Mouse (Mus musculus) right cerebral cortex, postnatal 4 days (tissue): ENCODE data around the gene R3hdm2.
A peak's percentile ranks its signal among the peaks of the same experiment; 100 is the strongest.

Experiments used
- DNase-seq: peaks from one replicate; pipeline ENCODE4 v3.0.0-alpha.2; 2022

Gene R3hdm2

DNA sequence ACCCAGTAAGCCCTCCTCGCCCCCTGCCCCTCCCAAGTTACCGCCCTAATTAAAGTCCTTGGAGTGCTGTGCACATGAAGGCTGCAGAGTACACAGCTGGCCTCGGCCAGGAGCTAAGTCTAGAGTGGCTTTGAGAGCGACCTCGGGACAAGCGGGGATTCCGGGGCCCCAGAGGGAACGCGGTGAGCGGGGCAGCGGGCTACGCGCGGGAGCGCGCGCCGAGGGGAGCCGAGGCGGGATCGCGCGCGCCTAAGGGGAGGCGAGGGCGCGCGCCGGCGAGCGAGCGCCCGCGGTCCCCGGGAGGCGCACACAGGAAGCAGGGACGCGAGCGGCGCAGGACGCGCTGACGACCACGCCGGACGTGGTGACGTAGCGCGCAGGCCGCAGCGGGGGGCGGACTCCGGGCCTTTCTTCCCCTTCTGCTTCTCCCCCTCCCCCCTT, at the start of gene R3hdm2:
Gene R3hdm2, plus strand, starts transcription at position 77 of the 441 bp plus-strand sequence.
- peak; percentile 91 for DNase-seq

DNA sequence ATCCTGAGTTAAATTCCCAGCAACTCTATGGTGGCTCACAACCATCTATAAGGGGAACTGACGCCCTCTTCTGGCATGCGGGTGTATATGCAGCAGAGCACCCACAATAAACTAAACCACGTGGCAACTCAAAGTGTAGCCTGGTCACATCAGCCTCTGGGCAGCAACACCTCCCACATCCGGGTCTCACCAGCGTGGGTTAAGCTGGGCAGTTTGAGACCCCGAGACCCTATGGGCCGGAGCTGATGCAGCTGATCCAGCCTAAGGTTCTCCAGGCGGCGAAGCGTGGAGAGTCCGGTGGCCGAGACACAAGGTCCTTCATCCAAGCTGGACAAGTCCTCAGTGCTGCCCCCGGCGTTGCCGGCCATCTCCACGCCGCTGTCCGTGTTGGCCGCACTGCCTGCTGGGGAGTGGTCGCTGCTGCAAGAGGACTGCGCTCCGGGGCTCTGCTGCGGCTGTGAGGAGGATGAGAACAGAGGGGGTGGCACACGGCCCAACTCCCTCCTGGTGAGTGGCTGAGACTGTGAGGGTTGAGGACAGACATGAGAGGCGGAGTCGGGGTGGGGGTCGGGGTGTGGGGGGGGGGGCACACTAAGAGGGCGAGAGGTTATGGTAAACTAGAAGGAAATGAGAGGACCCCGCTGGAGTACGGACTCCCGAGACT, 47.8 kb upstream of the R3hdm2 start:
- no peak for DNase-seq

DNA sequence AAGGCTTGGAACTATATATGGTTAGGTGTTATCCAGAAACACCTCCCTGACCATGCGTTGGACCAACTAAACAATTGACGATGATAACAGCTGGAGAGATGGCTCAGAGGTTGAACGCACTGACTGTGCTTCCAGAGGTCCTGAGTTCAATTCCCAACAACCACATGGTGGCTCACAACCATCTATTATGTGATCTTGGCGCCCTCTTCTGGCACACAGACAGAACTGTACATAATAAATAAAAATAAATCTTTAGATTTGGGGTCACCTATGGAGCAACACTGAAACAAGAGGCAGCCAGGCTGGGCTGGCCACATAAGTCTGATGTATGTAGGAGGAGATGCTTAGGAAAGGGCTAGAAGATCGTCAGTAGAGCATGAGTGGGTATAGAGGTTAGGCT, 47.0 kb upstream of the R3hdm2 start:
- no peak for DNase-seq

DNA sequence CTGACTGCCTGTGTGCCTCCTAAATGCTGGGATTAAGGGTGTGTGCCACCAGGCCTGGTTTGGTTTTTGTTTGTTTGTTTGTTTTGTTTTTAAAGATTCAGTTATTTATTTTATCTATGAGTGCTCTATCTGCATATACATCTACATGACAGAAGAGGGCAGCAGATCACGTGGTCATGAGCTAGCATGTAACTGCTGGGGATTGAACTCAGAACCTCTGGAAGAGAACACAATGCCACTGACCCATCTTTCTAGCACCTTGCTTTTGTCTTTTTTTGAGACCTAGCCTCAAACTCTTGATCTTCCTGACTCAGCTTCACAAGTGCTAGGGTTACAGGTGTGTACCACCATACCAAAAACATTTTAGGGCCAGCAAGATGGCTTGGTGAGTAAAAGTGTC, 44.9 kb upstream of the R3hdm2 start:
- DNase-seq: no peak

DNA sequence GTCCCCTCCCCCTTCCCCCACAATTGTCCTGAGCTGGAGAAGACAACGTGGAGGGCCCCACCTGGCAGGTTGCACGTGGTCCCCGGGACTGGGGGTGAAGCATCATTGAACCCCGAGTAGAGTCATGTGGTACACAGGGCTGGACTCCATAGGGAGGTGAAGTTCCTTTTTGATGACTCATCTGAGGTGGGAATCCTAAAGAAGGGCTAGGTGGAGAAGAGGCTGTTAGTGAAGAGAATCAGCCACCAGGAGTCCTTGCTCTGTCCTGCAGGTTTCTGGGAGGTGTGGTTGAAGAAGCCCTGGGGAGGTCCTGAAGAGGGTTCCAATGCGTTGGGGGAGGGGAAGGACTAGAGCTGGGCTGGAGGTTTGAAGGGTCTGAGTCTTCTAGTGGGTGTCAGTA, 43.2 kb upstream of the R3hdm2 start:
- DNase-seq: no peak

DNA sequence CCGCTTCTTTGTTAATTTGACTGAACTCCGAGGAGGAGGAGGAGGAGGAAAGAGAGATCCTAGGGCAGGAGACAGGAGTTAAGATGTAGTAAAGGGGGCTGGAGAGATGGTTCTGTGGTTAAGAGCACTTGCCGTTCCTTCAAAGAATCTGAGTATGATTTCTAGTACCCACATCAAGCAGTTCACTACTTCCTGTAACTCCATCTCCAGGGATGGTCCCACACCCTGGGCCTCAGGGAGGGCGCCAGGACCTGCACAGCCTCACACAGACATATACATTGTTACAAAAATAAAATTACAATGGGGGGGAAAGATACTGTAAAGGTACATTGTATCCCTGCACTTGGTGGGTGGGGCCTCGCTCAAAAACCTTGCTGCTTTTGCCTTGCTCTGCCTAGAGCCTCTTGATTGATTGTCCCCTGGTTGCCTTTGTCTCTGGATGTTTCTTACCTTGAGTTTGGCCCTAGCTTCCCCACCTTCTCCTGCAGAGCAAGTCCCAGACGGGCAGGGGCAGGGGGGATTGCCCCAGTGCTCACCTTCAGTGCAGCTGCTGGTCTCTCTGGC, 42.5 kb upstream of the R3hdm2 start:
- DNase-seq: no peak

DNA sequence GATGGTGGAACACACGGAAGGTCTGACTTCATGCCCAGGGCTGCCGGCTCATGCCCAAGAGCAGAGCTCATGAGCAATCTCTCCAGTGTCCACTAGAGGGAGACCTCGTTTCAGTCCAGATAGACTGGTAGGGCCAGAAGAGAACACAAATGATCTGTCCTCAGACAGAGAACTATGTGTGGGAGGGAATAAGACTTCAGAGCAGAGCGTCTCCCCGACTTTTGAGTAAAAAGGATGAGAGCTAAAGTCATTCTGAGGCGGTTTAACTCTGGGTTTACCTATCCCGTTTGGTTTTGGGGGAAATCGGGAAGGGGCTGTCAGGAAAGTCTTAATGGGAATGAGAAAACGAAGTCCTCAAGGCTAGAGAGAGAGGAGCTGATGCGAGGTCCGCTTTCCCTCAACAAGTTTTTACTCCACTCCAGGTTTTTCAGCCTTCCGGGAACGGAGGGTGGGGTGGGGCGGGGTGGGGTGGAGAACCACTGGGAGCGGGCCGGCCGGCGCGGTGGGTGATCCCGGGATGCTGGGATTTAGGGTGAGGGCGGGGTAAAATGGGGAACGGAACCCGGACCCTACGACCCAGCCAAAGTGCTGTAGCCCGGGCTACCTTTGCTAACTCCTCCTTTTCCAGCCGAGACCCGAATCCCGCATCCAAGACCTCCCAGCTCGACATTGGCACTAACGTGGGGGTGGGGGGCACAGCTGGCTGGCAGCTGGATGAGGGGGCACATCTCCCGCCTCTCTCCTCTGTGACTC, 41.0 kb upstream of the R3hdm2 start:
- DNase-seq: peak; percentile 79

DNA sequence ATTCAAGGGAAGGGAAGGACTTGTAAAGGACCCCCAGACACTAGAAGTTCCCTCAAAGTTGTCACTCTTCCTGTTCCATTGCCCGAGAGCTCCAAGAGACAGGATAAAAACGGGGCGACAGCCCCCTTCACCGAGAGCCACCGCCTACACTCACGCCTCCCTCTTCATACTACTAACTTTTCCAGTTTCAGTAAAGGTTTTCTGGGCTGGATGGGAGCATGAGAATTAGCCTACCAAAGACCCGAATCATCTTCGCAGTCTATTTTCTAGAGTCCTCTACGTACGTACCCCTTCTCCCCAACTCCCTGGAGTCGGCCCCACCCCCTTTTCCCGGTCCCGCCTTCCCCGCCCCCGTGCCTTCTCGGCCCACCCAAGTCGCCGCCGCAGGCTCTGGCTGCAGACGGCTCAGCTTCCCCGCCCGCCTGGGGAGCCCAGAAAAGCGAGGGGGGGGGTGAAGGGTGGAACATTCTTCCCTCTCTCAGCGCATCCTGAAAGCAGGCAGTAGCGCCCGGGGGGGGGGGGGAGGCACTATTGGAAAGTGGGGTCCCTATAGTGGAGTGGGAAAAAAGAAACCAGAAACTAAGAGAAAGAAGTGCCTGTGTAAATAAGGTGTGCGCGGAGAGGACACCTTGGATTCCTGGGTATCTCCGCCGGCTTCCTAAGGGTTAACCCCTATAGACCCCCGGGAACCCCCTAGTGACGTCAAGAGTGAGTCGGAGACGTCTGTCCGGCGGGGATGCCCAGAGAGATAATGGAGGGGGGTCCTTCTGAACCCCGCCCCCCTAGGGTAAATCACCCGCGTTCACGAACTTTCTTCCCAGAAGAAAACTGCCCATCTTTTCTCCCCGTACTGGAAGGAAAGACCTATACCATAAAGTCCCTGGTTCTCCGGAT, 40.2 kb upstream of the R3hdm2 start:
- DNase-seq: peak; percentile 47

DNA sequence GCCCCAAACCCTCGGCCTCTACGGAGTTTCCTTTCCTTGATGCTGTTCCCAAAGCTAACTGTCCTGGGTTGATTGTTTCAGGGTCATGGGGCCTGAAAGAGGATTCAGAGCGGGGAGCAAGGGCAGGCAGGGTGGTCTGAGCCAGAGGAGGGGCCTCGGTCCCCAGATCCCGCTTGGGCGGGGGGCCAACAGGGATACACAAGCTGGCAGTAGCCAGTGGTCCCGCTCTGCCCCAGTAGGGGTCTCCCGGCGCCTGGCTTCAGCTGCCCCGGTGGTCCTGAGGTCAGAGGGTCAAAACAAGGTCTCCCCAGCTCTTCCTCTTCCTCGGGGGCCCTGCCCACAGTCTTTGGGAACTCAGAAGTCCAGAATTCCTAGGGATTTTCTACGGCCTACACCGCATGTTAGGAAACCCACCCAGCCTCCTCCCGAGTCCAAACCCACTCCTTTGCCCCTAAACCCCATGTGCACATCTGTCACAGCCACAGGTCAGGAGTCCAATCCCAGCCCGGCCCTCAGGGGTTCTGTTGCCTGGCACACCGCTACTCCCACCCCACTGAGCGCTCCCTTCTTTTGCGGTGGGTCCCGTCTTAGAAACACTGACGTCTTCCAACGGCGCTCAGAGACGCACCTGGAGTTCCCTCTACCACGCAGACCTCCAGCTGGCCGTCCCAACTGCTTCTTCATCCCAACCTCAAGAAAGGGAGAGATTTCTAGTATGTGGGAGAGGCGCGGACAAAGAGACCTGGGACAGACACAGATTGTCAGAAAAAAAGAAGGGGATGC, 39.4 kb upstream of the R3hdm2 start:
- DNase-seq: peak; percentile 48

DNA sequence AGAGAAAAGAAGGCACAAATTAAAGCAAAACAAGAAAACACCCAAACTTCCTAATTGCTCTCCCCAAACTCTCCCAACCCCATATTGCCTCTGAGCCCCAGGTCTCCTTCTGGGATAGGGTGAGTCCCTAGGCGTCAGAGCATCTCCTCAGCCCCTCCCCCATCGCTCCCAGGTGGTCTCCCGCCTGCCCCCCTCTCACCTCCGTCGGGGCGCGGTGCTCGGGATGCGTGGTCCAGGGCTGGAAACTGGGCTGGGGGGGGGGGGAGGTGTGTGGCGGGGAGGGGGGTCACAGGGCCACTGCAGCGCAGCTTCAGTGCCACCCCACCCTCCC, 38.8 kb upstream of the R3hdm2 start:
- DNase-seq: no peak

DNA sequence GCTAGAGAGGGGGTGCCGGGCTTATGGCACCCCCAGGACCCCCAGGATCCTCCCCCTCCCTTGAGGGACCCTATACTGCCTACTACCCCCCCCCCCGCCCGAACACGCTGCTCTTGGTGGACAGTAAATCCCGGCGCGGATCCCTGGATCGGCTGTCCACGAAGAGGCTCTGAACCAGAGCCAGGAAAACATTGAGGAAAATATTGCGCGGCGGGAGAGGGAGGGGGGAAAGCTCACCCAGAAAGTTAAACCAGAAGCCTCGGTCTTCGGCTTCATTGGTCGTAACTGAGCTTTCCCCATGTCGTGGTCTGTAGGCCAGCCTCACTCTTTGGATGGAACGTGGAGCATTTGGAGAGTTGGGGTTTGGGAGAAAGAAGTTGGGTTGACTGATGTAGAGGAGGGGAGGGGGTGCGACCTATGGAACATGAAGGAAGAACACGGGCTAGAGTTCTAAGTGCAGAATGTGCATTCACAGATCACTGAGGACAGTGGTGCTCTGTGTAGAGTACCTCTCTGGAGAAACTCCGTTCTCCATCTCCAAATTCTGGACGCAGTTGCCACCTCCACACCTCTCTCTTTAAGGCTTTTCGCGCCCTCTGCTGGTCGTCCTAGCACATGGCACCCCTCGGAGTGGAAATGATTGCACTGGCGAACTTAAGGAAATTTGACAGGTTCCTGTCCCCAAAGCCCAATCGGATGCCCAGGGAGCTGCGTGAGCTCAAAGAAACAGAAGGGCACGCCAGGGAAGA, 38.1 kb upstream of the R3hdm2 start, which contains the start of gene Gli1:
Gene Gli1, minus strand, starts transcription at position 84 of the 749 bp plus-strand sequence.
- DNase-seq: peak; percentile 78

DNA sequence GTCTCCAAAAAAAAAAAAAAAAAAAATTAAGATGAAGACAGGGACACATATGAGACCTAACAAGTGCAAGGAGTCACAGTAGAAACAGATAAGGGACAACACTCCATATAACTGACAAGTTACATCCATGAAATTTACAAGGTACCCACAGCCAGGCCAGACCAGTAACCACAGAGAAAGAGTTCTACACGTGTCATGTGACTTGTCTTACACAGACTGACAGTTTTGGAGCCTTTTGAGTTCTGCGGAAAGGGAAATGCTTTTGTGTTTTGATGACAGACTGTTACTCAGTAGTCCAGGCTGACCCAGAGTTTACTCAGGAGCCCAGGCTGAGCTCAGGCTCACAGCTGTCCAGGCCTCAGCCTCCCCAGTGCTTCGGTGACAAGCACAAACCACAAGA, 37.1 kb upstream of the R3hdm2 start:
- DNase-seq: no peak

DNA sequence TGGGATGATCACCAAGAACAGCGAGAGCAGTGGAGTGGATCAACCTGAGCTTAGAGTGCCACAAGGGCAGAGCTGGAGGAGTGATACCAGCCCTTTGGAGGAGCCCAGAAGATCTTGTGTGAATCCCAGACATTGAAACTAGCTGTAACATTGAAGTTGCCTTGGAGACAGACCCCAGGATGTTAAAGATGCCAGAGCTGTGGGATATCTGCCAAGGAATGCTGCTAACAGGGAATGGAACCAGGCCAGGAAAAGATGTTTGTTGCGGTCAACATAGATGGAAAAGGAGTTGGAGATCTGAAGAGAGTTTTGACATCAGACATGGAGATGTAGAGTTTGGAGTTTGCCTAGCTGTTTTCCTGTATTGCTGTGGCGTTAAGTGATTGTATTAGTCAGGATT, 34.0 kb upstream of the R3hdm2 start:
- DNase-seq: no peak

DNA sequence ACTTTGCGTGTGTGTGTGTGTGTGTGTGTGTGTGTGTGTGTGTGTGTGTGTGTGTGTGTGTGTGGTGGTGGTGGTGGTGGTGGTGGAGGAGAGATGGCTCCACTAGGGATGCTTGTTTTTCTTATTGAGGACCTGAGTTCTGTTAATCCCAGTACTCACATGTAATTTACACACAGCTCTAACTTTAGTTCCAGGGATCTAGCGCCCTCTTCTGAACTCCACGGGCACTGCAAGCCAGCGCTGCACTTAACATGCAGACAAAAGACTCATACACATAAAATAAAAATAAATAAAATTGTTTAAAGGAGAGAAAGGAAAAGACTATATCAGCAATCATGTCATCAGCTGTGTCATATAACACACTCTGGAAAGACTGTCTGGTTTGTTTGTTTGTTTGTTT, 31.2 kb upstream of the R3hdm2 start:
- peak; percentile 45 for DNase-seq

DNA sequence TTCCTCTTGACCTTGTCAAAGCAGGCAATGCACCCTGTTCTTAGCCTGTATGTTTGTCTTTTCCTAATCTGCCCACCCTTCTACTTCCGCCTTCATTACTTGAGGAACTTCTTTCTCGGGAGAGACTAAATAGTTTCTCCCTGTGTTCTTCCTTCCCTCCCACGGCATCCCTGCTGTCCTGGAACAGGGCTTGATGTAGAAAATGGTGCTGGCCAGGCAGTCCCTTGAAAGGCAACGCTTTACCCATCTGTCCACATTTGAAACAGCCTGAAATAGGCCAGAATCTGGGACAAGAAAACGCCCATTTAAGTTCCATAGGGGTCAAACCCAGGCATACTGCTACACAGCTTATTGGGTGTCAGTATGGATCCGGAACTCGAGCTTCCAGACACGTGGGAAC, 30.3 kb upstream of the R3hdm2 start:
- DNase-seq: no peak

DNA sequence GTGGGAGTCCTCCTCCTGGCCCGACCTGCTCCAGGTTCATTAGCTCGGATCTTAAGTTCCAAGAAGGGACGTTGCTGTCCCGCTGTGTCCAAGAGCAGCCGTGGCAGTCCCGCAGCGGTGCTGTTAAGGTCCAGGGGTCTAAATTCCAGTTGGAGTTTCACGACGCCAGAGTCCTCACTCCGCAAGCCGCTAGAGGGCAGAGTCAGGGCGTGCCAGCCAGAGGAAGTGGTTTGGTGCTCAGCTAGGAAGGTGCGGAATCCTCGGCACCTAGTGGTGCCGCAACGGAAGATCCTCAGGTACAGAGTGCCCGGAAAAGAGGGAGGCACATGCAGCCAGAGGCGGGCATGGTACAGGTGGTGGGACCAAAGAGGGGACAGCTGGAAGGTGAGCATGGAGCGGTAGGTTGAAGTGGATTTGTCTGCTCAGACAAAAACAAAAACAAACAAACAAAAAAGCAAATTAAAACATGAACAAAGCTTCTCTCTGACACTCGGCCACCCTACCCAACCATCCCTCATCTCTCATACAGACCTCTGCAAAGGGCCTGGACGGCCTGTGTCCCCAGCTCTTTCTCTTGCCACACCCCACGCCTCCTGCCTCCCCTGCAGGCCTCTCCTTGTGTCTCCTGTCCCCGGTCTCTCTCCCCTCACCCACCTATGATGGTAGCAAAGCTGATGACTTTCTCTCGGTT, 29.4 kb upstream of the R3hdm2 start:
- peak; percentile 70 for DNase-seq

DNA sequence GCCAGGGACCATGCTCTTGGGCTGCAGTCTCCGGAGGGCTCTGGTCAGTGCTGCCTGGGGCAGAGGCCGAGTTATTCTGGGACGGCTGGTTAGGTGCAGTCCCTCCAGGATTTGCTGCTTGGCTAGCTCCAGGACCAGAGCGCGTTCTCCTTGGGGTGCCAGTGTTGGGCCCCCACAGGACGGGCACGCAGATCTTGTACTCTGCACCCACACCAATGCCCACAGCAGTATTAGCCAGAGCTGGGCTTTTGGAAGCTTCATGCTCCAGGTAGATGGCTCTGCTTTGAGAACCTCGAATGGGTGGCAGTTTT, 28.9 kb upstream of the R3hdm2 start:
- no peak for DNase-seq

DNA sequence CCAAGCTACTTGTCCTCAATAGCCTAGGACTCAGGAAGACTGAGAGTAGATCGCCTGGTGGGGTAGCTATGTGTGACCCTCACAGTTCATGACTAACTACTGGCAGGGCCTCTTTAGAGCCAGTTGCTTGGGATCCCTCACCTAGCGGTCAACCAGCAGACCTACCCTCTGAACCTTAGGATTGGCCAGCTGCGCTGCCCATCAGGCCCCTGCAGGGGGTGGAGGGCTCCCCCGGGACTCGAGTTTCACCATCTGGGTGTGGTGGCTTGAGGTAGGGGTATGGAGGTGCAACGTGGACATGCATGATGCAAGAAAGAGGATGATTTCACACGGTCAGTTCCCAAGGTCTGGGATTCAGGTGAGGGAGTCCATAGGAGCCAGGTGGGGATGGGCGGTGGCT, 28.4 kb upstream of the R3hdm2 start:
- no peak for DNase-seq

DNA sequence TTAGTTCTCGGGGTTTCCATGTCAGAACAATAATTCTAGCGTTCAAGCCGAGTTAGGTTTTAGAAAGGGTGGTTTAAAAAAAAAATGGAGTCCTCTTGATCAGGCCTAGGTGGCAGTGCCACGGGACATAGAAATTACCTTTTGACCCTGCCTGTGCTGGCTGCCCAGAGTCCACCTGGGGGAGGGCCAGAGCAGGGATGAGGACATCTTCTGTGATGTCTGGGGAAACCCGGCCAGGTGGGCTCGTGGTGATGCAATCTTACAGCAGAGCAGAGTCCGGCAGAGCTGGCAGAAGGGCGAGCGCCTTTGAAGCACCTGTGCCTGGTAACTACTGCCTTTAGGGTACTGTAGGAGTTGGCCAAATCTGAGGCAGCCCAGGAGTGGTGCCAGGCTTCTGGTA, 27.9 kb upstream of the R3hdm2 start:
- no peak for DNase-seq

DNA sequence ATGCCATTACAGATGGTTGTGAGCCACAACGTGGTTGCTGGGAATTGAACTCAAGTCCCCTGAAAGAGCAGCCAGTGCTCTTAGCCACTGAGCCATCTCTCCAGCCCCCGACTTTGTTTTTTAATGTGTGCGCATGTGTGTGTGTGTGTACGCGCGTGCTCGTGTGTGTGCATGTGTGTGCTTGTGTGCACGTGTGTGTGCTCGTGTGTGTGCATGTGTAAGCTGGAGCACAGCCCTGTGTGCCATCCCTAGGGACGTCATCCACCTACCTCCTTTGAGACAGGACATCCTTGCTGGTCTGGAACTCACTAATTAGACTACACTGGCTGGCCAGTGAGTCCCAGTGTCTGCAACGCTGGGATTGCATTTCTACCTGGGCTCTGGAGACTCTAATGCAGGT, 27.4 kb upstream of the R3hdm2 start:
- DNase-seq: no peak
